20 mouse cellular contexts compared by ENCODE assay signal in the genomic region with DNA sequence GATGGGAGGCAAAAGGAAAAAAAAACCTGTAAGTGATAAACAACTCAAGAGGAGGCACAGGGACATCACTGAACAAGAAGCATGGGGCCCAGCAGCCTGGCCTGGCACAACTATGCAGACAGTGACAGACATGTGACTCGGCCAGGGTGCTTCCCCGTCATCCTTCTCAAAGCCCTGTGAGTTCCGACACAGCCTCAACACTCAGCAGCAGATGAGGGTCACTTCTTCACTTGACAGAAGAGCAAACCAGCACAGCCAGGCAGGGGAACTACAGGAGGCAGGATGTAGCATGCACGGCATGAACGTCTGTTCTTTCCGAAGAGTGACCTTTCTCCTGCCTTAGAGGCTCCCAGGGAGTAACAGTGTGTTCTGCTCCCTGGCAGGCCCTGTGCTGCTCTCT.
A peak's percentile ranks its signal among the peaks of the same experiment; 100 is the strongest.
DNase-seq lines count a peak whose midpoint lies in the region; ATAC-seq and TF ChIP-seq lines count a peak whose summit lies in the region.
"Had no signal": no experiment of that assay in that cellular context is flagged by ENCODE, and none has a peak within 500 bp of the region (broad histone marks: within the 10 kb centered on the region; RNA-seq: fewer than 3 reads in every experiment).

No protein-coding gene starts in this region.

- TF ChIP-seq EP300 in liver, postnatal 0 days (IDR thresholded peaks at IDR 0.05; ENCODE audit: low read depth), result no peak

- no peak for TF ChIP-seq CTCF in gastrocnemius, adult 2 months (IDR thresholded peaks at IDR 0.05)
- no peak for TF ChIP-seq CTCF in liver, postnatal 0 days (IDR thresholded peaks at IDR 0.05; ENCODE audit: low read depth)

- H3K4me1 ChIP-seq in liver, postnatal 0 days (ENCODE audit: insufficient read depth), result peaks cover 28% of the 10 kb centered on the region
- peaks cover 26% of the 10 kb centered on the region; the same call in 1 of the 2 replicates for H3K4me1 ChIP-seq in liver, embryonic 12.5 days

- H3K27me3 ChIP-seq in liver, postnatal 0 days (ENCODE audit: insufficient read depth, low read length), result no peaks in the 10 kb centered on the region
- no peaks in the 10 kb centered on the region for H3K27me3 ChIP-seq in liver, embryonic 12.5 days (replicated peaks)
- H3K27me3 ChIP-seq: forebrain, embryonic 15.5 days; heart, embryonic 13.5 days had no signal

- WGBS in liver, postnatal 0 days (ENCODE audit: insufficient replicate concordance), result 58% methylated on average over 6 of the region's 6 CpGs
- 59% methylated on average over 6 of the region's 6 CpGs for WGBS in liver, embryonic 12.5 days (ENCODE audit: insufficient replicate concordance)

- intact Hi-C loops in gastrocnemius, adult 2 months (cut with DNase I), result no loop called here
- intact Hi-C loops in gastrocnemius, postnatal 36 days (cut with DNase I), result no loop called here

- H3K4me3 ChIP-seq in gastrocnemius, adult 2 months, result no peak overlapping the region
- H3K4me3 ChIP-seq in liver, postnatal 0 days (ENCODE audit: low read depth, low read length), result no peak overlapping the region
- H3K4me3 ChIP-seq in liver, embryonic 12.5 days, result no peak overlapping the region
- H3K4me3 ChIP-seq: forebrain, embryonic 15.5 days; heart, adult 2 months; heart, embryonic 13.5 days; hindbrain, embryonic 12.5 days had no signal

- H3K4me2 ChIP-seq in liver, postnatal 0 days (ENCODE audit: low read depth, low read length), result no peak overlapping the region
- no peak overlapping the region for H3K4me2 ChIP-seq in liver, embryonic 12.5 days
- H3K4me2 ChIP-seq: forebrain, embryonic 15.5 days; heart, embryonic 13.5 days; hindbrain, embryonic 12.5 days had no signal

- no peak overlapping the region for H3K9ac ChIP-seq in liver, postnatal 0 days (replicated peaks)
- no peak overlapping the region for H3K9ac ChIP-seq in liver, embryonic 12.5 days
- H3K9ac ChIP-seq: forebrain, embryonic 15.5 days; heart, embryonic 13.5 days; hindbrain, embryonic 12.5 days had no signal

- no peak for DNase-seq in gastrocnemius, adult 2 months
- no peak for DNase-seq in gastrocnemius, postnatal 36 days
- DNase-seq in liver, postnatal 0 days, result no peak
- peak; percentile 41 to 46 for DNase-seq in spleen, postnatal 36 days (ENCODE audit: low spot score in 2 of 2)
- DNase-seq in spleen, postnatal 10 days (ENCODE audit: low spot score in 2 of 2), result no peak
- no peak for DNase-seq in right cerebral cortex, postnatal 4 days
- DNase-seq: adrenal gland, adult 2 months; adrenal gland, postnatal 25 days; cerebellum, adult 18-20 months; cerebellum, adult 9-11 months; cerebellum, postnatal 36 days; gastrocnemius, postnatal 10 days; heart, adult 2 months; heart, postnatal 36 days had no signal

- no peak for ATAC-seq in liver, postnatal 0 days
- ATAC-seq in liver, embryonic 12.5 days, result no peak
- no peak for ATAC-seq in megakaryocyte-erythroid progenitor cell, adult 5-6 weeks (replicated peaks; ENCODE audit: low FRiP score, low TSS enrichment, poor library complexity, severe bottlenecking)
- ATAC-seq: forebrain, embryonic 15.5 days; hindbrain, postnatal 0 days had no signal

- no peaks in the 10 kb centered on the region for H3K36me3 ChIP-seq in liver, postnatal 0 days (replicated peaks; ENCODE audit: insufficient read depth, low read length)
- H3K36me3 ChIP-seq in liver, embryonic 12.5 days, result no peaks in the 10 kb centered on the region
- H3K36me3 ChIP-seq: forebrain, embryonic 15.5 days; heart, embryonic 13.5 days; hindbrain, embryonic 12.5 days had no signal

- 0 out of 2 replicates have a peak overlapping the region, but pooled peaks have one; percentile 24 for H3K27ac ChIP-seq in gastrocnemius, adult 2 months
- H3K27ac ChIP-seq in liver, postnatal 0 days (ENCODE audit: low read depth), result 0 out of 2 replicates have a peak overlapping the region, but pooled peaks have one; percentile 8
- H3K27ac ChIP-seq in liver, embryonic 12.5 days, result no peak overlapping the region
- H3K27ac ChIP-seq: forebrain, embryonic 15.5 days; heart, adult 2 months; heart, embryonic 13.5 days; hindbrain, embryonic 12.5 days; hindbrain, postnatal 0 days had no signal

- H3K9me3 ChIP-seq in liver, postnatal 0 days (ENCODE audit: low read length), result no peaks in the 10 kb centered on the region
- no peaks in the 10 kb centered on the region for H3K9me3 ChIP-seq in liver, embryonic 12.5 days (replicated peaks)
- H3K9me3 ChIP-seq: forebrain, embryonic 15.5 days; heart, embryonic 13.5 days; hindbrain, embryonic 12.5 days had no signal

Comparison
In these comparisons a context has a peak if more than half of its experiments do, and no peak if none do; other contexts are left out.
1. DNase-seq: peak in spleen, postnatal 36 days (2 of 2); none in gastrocnemius, adult 2 months (single experiment), gastrocnemius, postnatal 36 days (0 of 2), liver, postnatal 0 days (single experiment), spleen, postnatal 10 days (0 of 2) and right cerebral cortex, postnatal 4 days (single experiment).